Mouse (Mus musculus) lung, embryonic 14.5 days (tissue): ENCODE data around the gene Fignl1. TPM values are rescaled to one million over a fixed set of nuclear protein-coding genes. Genes with fewer than 3 reads are reported as not detected.

Source experiments
- ATAC-seq: fragments of 200-750 bp; cut with Nextera tagmentation; 2 replicates; pipeline ENCODE4 v1.8.0; 2017; ENCODE audit warnings: mild to moderate bottlenecking, moderate TSS enrichment, moderate library complexity; ENCODE audit not compliant: insufficient read depth
- DNase-seq: peaks from one replicate; pipeline ENCODE4 v3.0.0-alpha.2; 2015
- H3K27ac ChIP-seq: fragments of 300-500 bp; sonication (generic); 2 replicates; pipeline ENCODE4 v1.5.1; 2014; ENCODE audit warnings: low read depth, mild to moderate bottlenecking, moderate library complexity
- H3K27me3 ChIP-seq: fragments of 300-500 bp; sonication (generic); 2 replicates; pipeline ENCODE4 v1.6.1; 2014; ENCODE audit warnings: low read length, control low read depth; ENCODE audit not compliant: insufficient read depth
- H3K36me3 ChIP-seq: fragments of 300-500 bp; sonication (generic); 2 replicates; pipeline ENCODE4 v1.6.1; 2014; ENCODE audit warnings: control low read depth; ENCODE audit not compliant: insufficient read depth
- H3K4me1 ChIP-seq: fragments of 300-500 bp; sonication (generic); 2 replicates; pipeline ENCODE4 v1.6.1; 2014; ENCODE audit warnings: antibody characterized with exemption, control low read depth; ENCODE audit not compliant: insufficient read depth
- H3K4me2 ChIP-seq: fragments of 300-500 bp; sonication (generic); 2 replicates; pipeline ENCODE4 v1.6.1; 2014; ENCODE audit warnings: mild to moderate bottlenecking
- H3K4me3 ChIP-seq: fragments of 300-500 bp; sonication (generic); 2 replicates; pipeline ENCODE4 v1.5.1; 2014; ENCODE audit warnings: low read depth, low read length
- H3K9ac ChIP-seq: fragments of 300-500 bp; sonication (generic); 2 replicates; pipeline ENCODE4 v1.6.1; 2014
- H3K9me3 ChIP-seq: fragments of 300-500 bp; sonication (generic); 2 replicates; pipeline ENCODE4 v1.6.1; 2016; ENCODE audit warnings: low read depth, low read length, control low read depth
- CTCF ChIP-seq: IDR thresholded peaks from 2 replicates; pipeline ENCODE4 v1.5.1; 2016; ENCODE audit warnings: antibody characterized with exemption, low read depth
- WGBS: fragments of 180-500 bp; shearing (Covaris S2); extraction: QIAGEN DNeasy Blood & Tissue Kit; methylation state at CpG from one replicate; pipeline ENCODE4 v1.1.7; 2014; 5-methylcytosine and 5-hydroxymethylcytosine counted together
- polyA plus RNA-seq: library from polyadenylated mRNA; unstranded; fragments of >200 nt; fragmentation: Nextera tagmentation; extraction: Ambion mirVana; gene quantifications from 2 replicates; pipeline ENCODE4 v1.2.1, GENCODE M21; 2014

Fignl1 gene
- polyA plus RNA-seq, 1 experiment from 2014 or later = 97.5 TPM

GRCm38 (mm10) chr11:11828251-11828650 lies 19.5 kb upstream of the Fignl1 start:
- 24% methylated on average over 5 of the region's 5 CpGs for WGBS
- no peaks in the 10 kb centered on the region for H3K27me3 ChIP-seq
- H3K9ac ChIP-seq = no peak overlapping the region
- H3K4me3 ChIP-seq = no peak overlapping the region
- H3K9me3 ChIP-seq = no peaks in the 10 kb centered on the region
- ATAC-seq (no peak), DNase-seq (no peak)
- no peaks in the 10 kb centered on the region for H3K36me3 ChIP-seq
- peaks cover 66% of the 10 kb centered on the region for H3K4me1 ChIP-seq
- peak overlapping the region; percentile 43 for H3K4me2 ChIP-seq
- TF ChIP-seq CTCF = no peak
- H3K27ac ChIP-seq = peak overlapping the region; percentile 96

GRCm38 (mm10) chr11:11826475-11826874 lies 17.7 kb upstream of the Fignl1 start:
- no peak for TF ChIP-seq CTCF
- no peak for ATAC-seq
- DNase-seq = no peak
- no peak overlapping the region for H3K4me3 ChIP-seq
- H3K27ac ChIP-seq = peak overlapping the region; percentile 68
- H3K36me3 ChIP-seq = no peaks in the 10 kb centered on the region
- H3K4me1 ChIP-seq = peaks cover 65% of the 10 kb centered on the region
- no peak overlapping the region for H3K4me2 ChIP-seq
- no peak overlapping the region for H3K9ac ChIP-seq
- no peaks in the 10 kb centered on the region for H3K27me3 ChIP-seq
- H3K9me3 ChIP-seq = no peaks in the 10 kb centered on the region

GRCm38 (mm10) chr11:11825670-11826069 lies 16.9 kb upstream of the Fignl1 start:
- ATAC-seq (no peak), DNase-seq (no peak)
- no peak overlapping the region for H3K4me3 ChIP-seq
- no peaks in the 10 kb centered on the region for H3K36me3 ChIP-seq
- peak overlapping the region; percentile 98; the same call in 1 of the 2 replicates for H3K27ac ChIP-seq
- H3K9me3 ChIP-seq = no peaks in the 10 kb centered on the region
- H3K9ac ChIP-seq = no peak overlapping the region
- no peak overlapping the region for H3K4me2 ChIP-seq
- no peak for TF ChIP-seq CTCF
- WGBS = 61% methylated on average over 6 of the region's 6 CpGs
- H3K4me1 ChIP-seq = peaks cover 65% of the 10 kb centered on the region
- no peaks in the 10 kb centered on the region for H3K27me3 ChIP-seq

GRCm38 (mm10) chr11:11824970-11825635 lies 16.3 kb upstream of the Fignl1 start:
- Histone ChIP-seq H3K36me3 (no peaks in the 10 kb centered on the region), H3K27me3 (no peaks in the 10 kb centered on the region), H3K9me3 (no peaks in the 10 kb centered on the region), H3K4me2 (no peak overlapping the region), H3K27ac (peak overlapping the region; percentile 98), H3K4me1 (peaks cover 65% of the 10 kb centered on the region), H3K4me3 (no peak overlapping the region), H3K9ac (no peak overlapping the region)
- ATAC-seq = no peak
- TF ChIP-seq CTCF = no peak
- no peak for DNase-seq
- WGBS = 65% methylated on average over 3 of the region's 3 CpGs

- peaks cover 56% of the 10 kb centered on the region for H3K4me1 ChIP-seq
- no peak overlapping the region for H3K4me3 ChIP-seq
- WGBS = 23% methylated on average over 12 of the region's 12 CpGs
Measured at GRCm38 (mm10) chr11:11823980-11824911, 15.5 kb upstream of the Fignl1 start.

GRCm38 (mm10) chr11:11822181-11823095 lies 13.7 kb upstream of the Fignl1 start:
- H3K27ac ChIP-seq = peak overlapping the region; percentile 98
- 8% methylated on average over 20 of the region's 20 CpGs for WGBS
- ATAC-seq (peak; percentile 19; the same call in 1 of the 2 replicates), DNase-seq (peak; percentile 70)
- peak overlapping the region; percentile 35 for H3K4me2 ChIP-seq
- no peaks in the 10 kb centered on the region for H3K9me3 ChIP-seq
- no peaks in the 10 kb centered on the region for H3K36me3 ChIP-seq
- H3K4me1 ChIP-seq = peaks cover 42% of the 10 kb centered on the region
- H3K9ac ChIP-seq = peak overlapping the region; percentile 44
- no peaks in the 10 kb centered on the region for H3K27me3 ChIP-seq
- no peak overlapping the region for H3K4me3 ChIP-seq
- no peak for TF ChIP-seq CTCF

More at GRCm38 (mm10) chr11:11823980-11824911, 15.5 kb upstream of the Fignl1 start:
- Histone ChIP-seq H3K27me3 (no peaks in the 10 kb centered on the region), H3K27ac (peak overlapping the region; percentile 98), H3K4me2 (no peak overlapping the region), H3K36me3 (no peaks in the 10 kb centered on the region), H3K9ac (no peak overlapping the region), H3K9me3 (no peaks in the 10 kb centered on the region)
- no peak for TF ChIP-seq CTCF
- ATAC-seq (no peak), DNase-seq (peak; percentile 54)
